Mouse (Mus musculus) frontal cortex, postnatal 14 days (tissue): ENCODE results near the gene Prex1.
"Not testable (repeated sequence)": the region's sequence is repeated elsewhere in the genome, so short reads cannot be mapped to it uniquely, and the experiment has no call there.

Source experiments
- DNase-seq, 2 experiments: peaks; one replicate each; pipeline ENCODE4 v3.0.0; 2022; ENCODE audit warnings: low spot score in 2 of 2

Prex1 gene

GRCm38 (mm10) chr2:166713690-166714426, at the start of gene Prex1:
TSS of gene Prex1 (minus strand) at chr2:166713832.
- peak; percentile 89 to 96 for DNase-seq

GRCm38 (mm10) chr2:166757969-166758368, 44.3 kb upstream of the Prex1 start:
- no peak for DNase-seq

- no peak for DNase-seq
Measured at GRCm38 (mm10) chr2:166754760-166755159, 41.1 kb upstream of the Prex1 start.

- DNase-seq: no peak
Measured at GRCm38 (mm10) chr2:166754194-166754593, 40.6 kb upstream of the Prex1 start.

DNA sequence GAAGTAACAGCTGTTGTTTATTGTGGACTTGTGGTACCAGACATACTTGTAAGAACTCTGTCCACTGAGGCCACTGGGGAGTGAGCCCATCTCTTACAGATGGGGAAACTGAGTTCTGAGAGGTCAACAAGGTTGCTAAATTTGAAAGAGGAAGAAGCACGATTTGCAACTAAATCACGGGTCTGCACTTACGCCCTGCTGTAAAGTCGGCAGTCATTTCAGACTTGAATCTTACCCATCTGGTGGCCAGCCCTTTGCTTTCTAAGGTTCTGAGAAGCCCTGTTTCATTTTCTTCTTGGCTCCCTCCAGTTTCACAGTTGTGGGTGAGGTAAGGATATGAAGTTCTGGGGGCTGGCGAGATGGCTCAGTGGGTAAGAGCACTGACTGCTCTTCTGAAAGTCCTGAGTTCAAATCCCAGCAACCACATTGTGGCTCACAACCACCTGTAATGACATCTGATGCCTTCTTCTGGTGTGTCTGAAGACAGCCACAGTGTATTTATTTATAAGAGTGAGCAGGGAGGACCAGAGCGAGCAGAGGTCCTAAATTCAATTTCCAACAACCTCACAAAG, 37.1 kb upstream of the Prex1 start:
- no peak for DNase-seq

GRCm38 (mm10) chr2:166746261-166746913, 32.8 kb upstream of the Prex1 start:
- not testable (repeated sequence) for DNase-seq

- DNase-seq: no peak
Measured at GRCm38 (mm10) chr2:166745849-166746248, 32.2 kb upstream of the Prex1 start.

GRCm38 (mm10) chr2:166744433-166744832, 30.8 kb upstream of the Prex1 start:
- DNase-seq: no peak

DNA sequence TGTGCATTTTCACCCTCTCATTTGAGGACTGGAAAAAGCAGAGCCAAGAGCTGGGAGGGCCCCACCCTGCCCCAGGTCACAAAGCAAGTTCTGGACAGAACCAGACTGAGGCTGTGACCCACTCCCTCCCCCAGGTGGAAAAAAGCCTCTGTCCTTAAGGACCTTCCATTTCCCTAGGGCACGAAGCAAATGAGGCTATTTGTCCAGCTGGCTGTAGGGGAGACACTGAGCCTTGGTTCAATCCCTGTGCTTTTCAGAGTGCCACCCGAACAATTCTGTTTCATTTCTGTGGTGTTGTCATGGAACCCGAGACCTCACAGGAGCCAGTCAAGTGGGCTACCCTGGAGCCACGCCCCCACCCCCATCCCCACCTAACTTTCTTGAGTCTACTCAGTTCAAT, 29.9 kb upstream of the Prex1 start:
- DNase-seq: no peak

DNA sequence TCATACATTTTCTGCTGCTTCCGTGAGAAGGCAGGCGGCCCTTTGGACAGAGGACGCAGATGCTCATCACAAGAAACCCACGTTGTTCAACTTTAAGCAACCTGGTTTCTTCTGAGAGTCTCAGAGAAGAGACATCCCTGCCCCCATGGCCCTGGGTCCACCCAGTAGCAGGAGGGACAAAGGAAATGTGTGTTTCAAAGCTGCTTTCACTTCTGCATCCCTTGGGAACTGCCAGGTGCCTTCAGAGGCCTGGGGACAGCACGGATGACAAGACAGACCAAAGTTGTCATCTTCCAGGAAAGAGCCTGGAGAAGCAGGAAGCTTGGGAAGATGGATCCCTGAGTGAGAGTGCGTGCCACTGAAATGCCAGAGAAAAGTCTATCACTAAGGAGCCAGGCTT, 27.8 kb upstream of the Prex1 start:
- no peak for DNase-seq

GRCm38 (mm10) chr2:166740396-166740795, 26.8 kb upstream of the Prex1 start:
- no peak for DNase-seq

DNA sequence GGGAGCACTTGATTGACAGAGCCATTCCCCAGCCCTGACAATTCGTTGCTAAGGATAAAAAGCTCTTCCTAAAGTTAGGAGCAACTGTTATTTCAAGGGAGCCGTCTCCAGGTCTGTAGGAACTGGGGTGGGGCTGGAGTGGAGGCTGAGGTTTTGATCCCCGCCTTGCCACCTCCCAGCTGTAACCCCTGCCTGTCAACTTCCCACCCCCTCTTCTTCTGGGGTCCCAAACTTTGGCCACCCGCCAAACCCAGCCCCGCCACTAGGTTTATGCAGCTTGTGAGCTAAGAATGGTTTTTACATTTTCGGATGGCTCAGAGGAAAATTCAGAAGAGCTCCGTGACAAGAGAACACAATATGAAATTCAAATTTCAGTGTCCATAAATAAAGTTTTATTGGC, 23.7 kb upstream of the Prex1 start:
- no peak for DNase-seq

- no peak for DNase-seq
Measured at GRCm38 (mm10) chr2:166735469-166736001, 21.9 kb upstream of the Prex1 start.

DNA sequence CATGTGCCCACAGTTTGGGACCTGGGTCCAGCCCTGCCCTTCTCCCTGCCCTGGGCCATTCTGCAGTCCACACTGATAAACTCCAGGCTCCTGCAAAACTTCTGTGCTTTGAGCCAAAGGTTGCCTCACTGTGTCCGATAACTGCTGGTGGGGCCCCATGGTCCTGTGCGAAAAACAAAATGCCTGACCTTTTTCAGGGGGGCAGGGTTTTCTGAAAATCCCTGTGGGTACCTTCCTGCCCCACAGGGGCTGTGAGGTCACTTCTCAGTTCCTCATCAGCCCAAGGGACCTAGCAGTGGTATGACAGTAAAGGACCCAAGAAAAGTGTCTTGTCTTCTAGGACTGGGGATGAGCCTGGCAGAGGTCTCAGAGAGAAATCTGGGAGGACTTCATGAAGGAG, 19.2 kb upstream of the Prex1 start:
- DNase-seq: no peak

GRCm38 (mm10) chr2:166732146-166732545, 18.5 kb upstream of the Prex1 start:
- no peak for DNase-seq

GRCm38 (mm10) chr2:166731102-166731883, 17.7 kb upstream of the Prex1 start:
- DNase-seq: not testable (repeated sequence)

DNA sequence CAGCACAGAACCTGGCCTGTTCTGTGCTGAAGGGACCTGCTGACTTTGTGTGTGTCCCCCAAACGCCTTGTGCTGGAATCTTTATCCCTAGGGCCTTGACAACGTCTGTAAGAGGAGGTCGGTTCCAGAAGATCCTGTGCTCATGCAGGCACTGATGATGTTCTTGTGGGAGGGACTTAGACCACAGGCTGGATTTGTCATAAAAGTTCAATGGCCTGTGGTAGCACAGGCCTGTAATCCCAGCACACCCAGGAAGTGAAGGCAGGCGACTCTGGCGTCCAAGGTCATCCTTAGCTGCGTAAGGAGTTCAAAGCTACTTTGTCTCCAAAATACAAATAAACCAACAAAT, 16.9 kb upstream of the Prex1 start:
- no peak for DNase-seq

GRCm38 (mm10) chr2:166729656-166730566, 16.3 kb upstream of the Prex1 start:
- no peak for DNase-seq

- DNase-seq: no peak
Measured at GRCm38 (mm10) chr2:166729045-166729444, 15.4 kb upstream of the Prex1 start.

GRCm38 (mm10) chr2:166728261-166728680, 14.6 kb upstream of the Prex1 start:
- no peak for DNase-seq

- DNase-seq: peak in 1 of 2 experiments; percentile 56
Measured at GRCm38 (mm10) chr2:166727790-166728189, 14.2 kb upstream of the Prex1 start.
